Mouse (Mus musculus) thymus, adult 2 months (tissue): ENCODE results near the gene Gm21095.
"Not testable (repeated sequence)": the region's sequence is repeated elsewhere in the genome, so short reads cannot be mapped to it uniquely, and the experiment has no call there.

Experiments
- CTCF ChIP-seq: fragments of 200-500 bp; IDR thresholded peaks from 2 replicates; pipeline ENCODE4 v1.5.1; 2012; ENCODE audit warnings: mild to moderate bottlenecking, control low read depth, low read length, moderate library complexity, borderline replicate concordance; ENCODE audit not compliant: control insufficient read depth, poor library complexity, insufficient read depth; ENCODE audit errors: extremely low read depth
- POLR2A ChIP-seq: fragments of 200-500 bp; IDR thresholded peaks from 2 replicates; pipeline ENCODE4 v1.6.1; 2012; ENCODE audit warnings: mild to moderate bottlenecking, low read length, control low read depth, moderate library complexity; ENCODE audit not compliant: control insufficient read depth, poor library complexity, insufficient read depth; ENCODE audit errors: extremely low read depth

GRCm38 (mm10) chrY:84096979-84097378 is at the start of gene Gm21095:
- TF ChIP-seq CTCF, POLR2A: not testable (repeated sequence)
